Mouse (Mus musculus) Muller cell, postnatal 12 days (primary cell): ENCODE measurements at regions not wholly inside any gene's neighbourhood (a gene's known extent, or its start where the extent isn't known, plus 50 kb on each side); places are given as distances from the start of the nearest gene placed in this dataset.
"Not testable (repeated sequence)": the region's sequence is repeated elsewhere in the genome, so short reads cannot be mapped to it uniquely, and the experiment has no call there.

Source experiments
- DNase-seq: peaks from one replicate; pipeline ENCODE4 v3.0.0-alpha.2; 2015; ENCODE audit errors: inconsistent ontology term

- DNase-seq, result no peak
Measured at GRCm38 (mm10) chr14:52622184-52622583, 126.6 kb upstream of the Olfr1507 start.

- DNase-seq, result no peak
Measured at GRCm38 (mm10) chr14:52580319-52580718, 84.8 kb upstream of the Olfr1507 start.

- no peak for DNase-seq
Measured at GRCm38 (mm10) chr14:52566920-52567319, 71.4 kb upstream of the Olfr1507 start.

- no peak for DNase-seq
Measured at GRCm38 (mm10) chr14:52565606-52566005, 70.1 kb upstream of the Olfr1507 start.

GRCm38 (mm10) chr14:52556340-52556739 is 60.8 kb upstream of the Olfr1507 start:
- DNase-seq, result not testable (repeated sequence)

- DNase-seq, result no peak
Measured at GRCm38 (mm10) chr14:52553399-52553798, 57.9 kb upstream of the Olfr1507 start.

- no peak for DNase-seq
Measured at GRCm38 (mm10) chr14:52547933-52548332, 52.4 kb upstream of the Olfr1507 start.
